Mouse (Mus musculus): ENCODE data around the gene Cd28. TPM values are rescaled to one million over a fixed set of nuclear protein-coding genes. Genes with fewer than 3 reads are reported as not detected.

The Cd28 gene
- total RNA-seq, 2 experiments from 2014 or later = 11.9 to 13.4 TPM

- no peak for DNase-seq
These were observed 33.7 kb downstream of the Cd28 start for GRCm38 (mm10) chr1:60750201-60750765.

- no peak for DNase-seq
These were observed 34.4 kb downstream of the Cd28 start for GRCm38 (mm10) chr1:60751011-60751410.

DNA sequence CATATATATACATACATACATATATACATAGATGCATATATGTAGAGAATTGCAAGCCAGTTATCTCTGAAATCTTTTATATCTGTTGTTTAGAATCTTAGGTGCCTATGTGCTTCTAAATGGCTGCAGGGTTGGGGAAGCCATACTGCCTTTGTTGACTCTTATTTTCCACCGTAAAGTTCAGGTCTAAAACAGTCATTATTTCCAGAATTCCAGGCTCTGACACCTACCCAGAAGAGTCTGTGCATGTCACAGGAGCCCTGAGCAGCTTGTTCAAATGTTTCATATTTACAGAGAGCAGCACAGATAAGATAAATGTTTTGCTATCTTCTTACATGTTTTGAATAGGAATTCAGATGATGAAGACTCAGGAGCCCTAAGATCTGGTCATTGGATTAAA is 36.4 kb downstream of the Cd28 start:
- DNase-seq = no peak

DNA sequence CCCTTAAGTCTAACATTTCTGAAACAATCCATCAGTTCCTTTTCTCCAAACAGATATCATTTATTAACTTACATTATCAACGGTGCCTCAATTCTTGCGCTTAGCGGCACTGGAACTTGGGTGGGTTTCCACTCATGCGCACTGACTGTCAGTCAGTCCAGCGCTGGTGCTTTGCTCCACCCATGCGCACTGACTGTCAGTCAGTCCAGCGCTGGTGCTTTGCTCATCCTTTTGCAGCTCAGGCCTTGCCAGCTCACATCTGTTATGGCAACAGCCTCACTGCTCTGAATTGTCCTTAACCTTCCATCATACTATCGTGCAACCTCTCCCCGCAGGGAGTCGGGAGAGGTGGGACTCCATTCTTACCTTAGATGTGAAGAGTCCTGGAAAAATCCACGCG is 37.4 kb downstream of the Cd28 start:
- no peak for DNase-seq

GRCm38 (mm10) chr1:60755391-60756243 is 39.0 kb downstream of the Cd28 start:
- no peak for DNase-seq

GRCm38 (mm10) chr1:60757631-60758030 is 41.0 kb downstream of the Cd28 start:
- no peak for DNase-seq

DNA sequence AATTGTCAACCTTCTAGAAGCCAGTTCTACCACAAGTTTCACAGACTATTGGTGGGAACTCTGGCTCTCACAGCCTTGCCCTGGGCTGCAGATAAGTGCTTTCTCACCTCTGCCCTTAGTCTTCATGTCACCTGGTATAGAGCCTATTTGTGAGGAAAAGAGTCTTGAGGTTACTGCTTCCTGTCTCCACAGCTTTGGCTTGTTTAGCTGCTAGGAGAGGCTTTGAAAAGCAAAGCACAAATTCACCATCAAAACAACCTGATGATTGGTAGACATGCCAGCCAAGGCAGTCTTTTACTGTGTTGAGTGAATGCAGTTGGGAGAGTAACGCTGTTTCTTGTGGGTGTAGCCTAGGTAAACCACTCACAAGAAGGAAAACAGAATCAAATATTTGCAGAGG is 41.6 kb downstream of the Cd28 start:
- no peak for DNase-seq

- DNase-seq = no peak
These were observed 43.1 kb downstream of the Cd28 start for GRCm38 (mm10) chr1:60759563-60760335.

DNA sequence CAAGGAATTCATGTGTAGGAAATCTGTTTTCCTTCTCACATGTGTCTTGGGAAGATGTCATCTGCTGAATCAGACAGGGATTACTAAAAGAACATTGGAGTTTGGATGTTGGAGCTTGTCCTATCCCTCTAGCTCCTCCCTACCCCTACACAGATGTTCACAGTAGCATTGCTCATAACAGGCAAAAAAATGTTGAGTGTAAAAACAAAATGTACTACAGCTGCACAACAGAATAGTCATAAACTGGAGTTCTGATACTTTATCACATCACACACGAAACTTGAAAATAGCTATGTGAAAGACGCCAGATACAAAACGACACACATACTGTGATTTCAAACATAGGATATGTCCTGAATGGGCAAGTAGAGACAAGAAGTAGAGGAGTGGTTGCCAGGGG is 43.9 kb downstream of the Cd28 start:
- DNase-seq = peak in 1 of 2 experiments; percentile 21

DNA sequence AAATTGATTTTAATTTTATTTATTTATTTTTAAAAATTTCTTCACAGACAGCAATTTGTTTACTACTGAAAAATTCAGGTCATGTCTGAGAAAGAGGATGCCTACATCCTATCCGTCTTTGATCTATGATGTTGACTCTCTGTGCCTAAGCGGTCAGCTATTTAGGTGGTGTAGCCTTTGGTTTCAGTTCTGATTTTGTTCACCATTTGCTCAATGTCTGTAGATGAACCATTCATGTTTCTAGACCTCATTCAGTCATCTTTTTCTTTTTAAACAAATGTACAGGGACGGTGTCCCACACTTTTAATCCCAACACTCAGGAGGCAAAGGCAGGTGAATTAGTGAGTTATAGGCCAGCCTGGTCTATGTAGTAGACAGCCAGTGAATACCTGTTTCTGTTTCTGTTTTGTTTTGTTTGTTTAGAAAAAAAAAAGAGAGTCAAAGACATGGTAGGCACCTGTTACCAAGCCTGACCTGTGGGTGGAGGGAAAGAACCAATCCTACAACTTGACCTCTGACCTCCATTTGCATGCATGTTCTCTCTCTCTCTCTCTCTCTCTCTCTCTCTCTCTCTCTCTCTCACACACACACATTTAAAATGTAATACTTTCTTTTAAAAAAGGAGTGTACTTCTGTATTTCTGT is 45.0 kb downstream of the Cd28 start:
- DNase-seq = no peak

DNA sequence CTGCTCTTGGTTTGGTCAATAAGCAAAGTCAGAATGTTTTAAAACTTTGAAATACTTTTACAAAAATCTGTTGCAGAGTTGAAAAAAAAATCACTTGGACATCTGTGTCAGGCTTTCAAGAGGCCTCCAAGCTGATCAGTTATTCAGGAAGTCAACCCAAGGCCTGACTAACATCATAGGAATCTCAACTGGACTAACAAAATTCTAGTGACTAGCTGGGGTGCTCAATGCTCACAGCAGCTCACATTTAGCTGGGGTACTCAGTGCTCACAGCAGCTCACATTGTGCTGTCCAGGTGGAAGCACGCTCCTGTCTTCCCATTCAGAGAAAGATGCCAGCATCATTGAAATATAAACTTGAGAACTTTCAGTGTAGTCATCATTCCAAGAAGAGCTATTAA is 45.9 kb downstream of the Cd28 start:
- DNase-seq = peak in 1 of 2 experiments; percentile 15

- DNase-seq = no peak
These were observed 46.3 kb downstream of the Cd28 start for GRCm38 (mm10) chr1:60762916-60763315.

DNA sequence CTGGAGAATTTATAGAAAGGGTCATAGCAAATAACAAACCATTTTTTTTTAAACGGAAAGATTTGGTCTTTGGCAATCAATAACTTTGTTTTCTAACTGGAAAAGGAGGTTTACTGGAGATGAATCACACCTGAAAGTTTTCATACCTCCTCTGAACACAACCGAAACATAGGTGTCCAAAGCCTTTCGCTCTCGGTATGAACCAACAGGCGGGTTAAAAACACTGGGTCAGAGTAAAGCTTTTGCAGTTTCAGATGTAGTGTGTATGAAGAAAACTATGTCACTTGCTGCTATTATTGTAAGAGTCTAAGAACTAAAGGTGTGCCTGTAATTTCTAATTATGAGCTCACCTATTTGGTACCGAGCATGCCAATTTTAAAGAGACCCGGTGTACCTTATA is 55.2 kb downstream of the Cd28 start:
- DNase-seq = no peak

- DNase-seq = no peak
These were observed 56.6 kb downstream of the Cd28 start for GRCm38 (mm10) chr1:60773231-60773630.

- no peak for DNase-seq
These were observed 59.6 kb downstream of the Cd28 start for GRCm38 (mm10) chr1:60776166-60776565.

- DNase-seq = no peak
These were observed 60.3 kb downstream of the Cd28 start for GRCm38 (mm10) chr1:60776906-60777305.

DNA sequence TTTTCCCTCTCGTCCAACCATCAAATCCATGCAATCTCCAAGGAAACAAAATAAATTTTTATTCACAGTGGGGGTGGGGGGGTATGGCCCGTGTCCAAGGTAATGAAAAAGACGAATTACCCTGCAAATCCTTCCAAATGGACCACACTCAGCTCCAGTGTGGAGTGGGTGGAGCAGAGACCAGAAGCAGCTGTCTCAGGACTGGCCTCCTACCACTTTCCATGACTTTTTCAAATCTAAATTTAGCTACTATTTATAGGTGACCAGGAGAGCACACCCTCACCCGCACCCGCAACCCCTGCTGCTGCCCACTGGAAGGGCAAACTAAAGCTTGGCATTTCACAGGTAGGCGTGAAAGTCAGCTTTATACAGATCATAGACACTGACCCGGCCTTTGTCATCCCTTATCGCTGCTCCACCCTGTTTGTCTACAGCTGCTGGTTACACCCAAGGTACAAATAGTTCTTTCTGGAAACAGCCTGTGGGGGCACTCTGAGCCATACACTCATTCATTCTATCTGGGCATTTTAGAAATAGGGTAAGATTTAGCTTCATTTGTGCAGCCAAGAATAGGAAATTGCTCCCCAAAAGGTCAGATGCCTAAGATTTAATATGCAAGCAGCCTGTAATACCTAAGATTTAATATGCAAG is 62.0 kb downstream of the Cd28 start:
- DNase-seq = peak; percentile 59 to 62

- peak in 1 of 2 experiments; percentile 28 for DNase-seq
These were observed 62.6 kb downstream of the Cd28 start for GRCm38 (mm10) chr1:60779176-60779575.

- DNase-seq = no peak
These were observed 65.1 kb downstream of the Cd28 start for GRCm38 (mm10) chr1:60781666-60782065.

GRCm38 (mm10) chr1:60793717-60794116 is 77.1 kb downstream of the Cd28 start:
- DNase-seq = no peak

DNA sequence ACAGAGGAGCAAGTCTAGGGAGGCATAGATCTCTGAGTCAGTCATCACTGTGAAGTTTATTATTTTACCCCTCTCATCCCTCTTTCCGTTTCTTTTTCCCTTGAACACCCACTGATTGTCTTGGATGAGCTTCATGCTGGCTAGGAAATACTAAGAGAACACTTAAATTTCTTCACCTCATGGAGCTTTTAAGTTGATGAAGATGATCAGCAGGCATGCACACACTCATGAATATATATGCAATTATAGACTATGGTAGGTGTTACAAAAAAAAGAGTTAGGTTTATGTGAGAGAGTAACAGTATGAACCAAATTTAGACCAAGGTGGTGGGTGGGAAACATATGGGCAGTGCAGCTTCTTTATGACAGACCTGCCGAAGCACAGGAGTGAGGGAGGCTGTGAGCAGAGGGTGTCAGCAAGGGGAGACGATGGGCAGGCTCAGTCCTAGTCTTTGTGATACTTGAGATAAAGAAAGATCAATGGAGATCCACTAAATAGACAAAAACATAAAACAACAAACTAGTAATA is 79.1 kb downstream of the Cd28 start:
- no peak for DNase-seq

Measured in heart, adult 18-20 months (tissue).